Mouse (Mus musculus) midbrain, embryonic 13.5 days (tissue): ENCODE data around the gene Sdr42e1. TPM values are rescaled to one million over a fixed set of nuclear protein-coding genes. Genes with fewer than 3 reads are reported as not detected.

Experiments used
- ATAC-seq: fragments of 200-750 bp; cut with Nextera tagmentation; 2 replicates; pipeline ENCODE4 v1.8.0; 2017; ENCODE audit warnings: mild to moderate bottlenecking, moderate TSS enrichment, moderate library complexity
- H3K27ac ChIP-seq: fragments of 300-500 bp; sonication (generic); 2 replicates; pipeline ENCODE4 v1.5.1; 2015; ENCODE audit warnings: inconsistent platforms, mild to moderate bottlenecking, moderate library complexity
- H3K27me3 ChIP-seq: fragments of 300-500 bp; sonication (generic); 2 replicates; pipeline ENCODE4 v1.6.1; 2015; ENCODE audit warnings: mild to moderate bottlenecking, inconsistent platforms
- H3K36me3 ChIP-seq: fragments of 300-500 bp; sonication (generic); 2 replicates; pipeline ENCODE4 v1.6.1; 2015; ENCODE audit warnings: mild to moderate bottlenecking, inconsistent platforms
- H3K4me1 ChIP-seq: fragments of 300-500 bp; sonication (generic); replicated peaks from 2 replicates; pipeline ENCODE4 v1.6.1; 2015; ENCODE audit warnings: inconsistent platforms
- H3K4me2 ChIP-seq: fragments of 300-500 bp; sonication (generic); replicated peaks from 2 replicates; pipeline ENCODE4 v1.6.1; 2015; ENCODE audit warnings: moderate library complexity, mild to moderate bottlenecking, inconsistent platforms
- H3K4me3 ChIP-seq: fragments of 300-500 bp; sonication (generic); replicated peaks from 2 replicates; pipeline ENCODE4 v1.5.1; 2015; ENCODE audit warnings: mild to moderate bottlenecking, inconsistent platforms
- H3K9ac ChIP-seq: fragments of 300-500 bp; sonication (generic); replicated peaks from 2 replicates; pipeline ENCODE4 v1.6.1; 2015; ENCODE audit warnings: mild to moderate bottlenecking, inconsistent platforms
- H3K9me3 ChIP-seq: fragments of 300-500 bp; sonication (generic); 2 replicates; pipeline ENCODE4 v1.6.1; 2016; ENCODE audit warnings: mild to moderate bottlenecking, inconsistent platforms
- WGBS: fragments of 180-500 bp; shearing (Covaris S2); methylation state at CpG from one replicate; pipeline ENCODE4 v1.1.7; 2015; 5-methylcytosine and 5-hydroxymethylcytosine counted together
- polyA plus RNA-seq: library from polyadenylated mRNA; unstranded; fragments of >200 nt; fragmentation: Nextera tagmentation; extraction: Ambion mirVana; gene quantifications from 2 replicates; pipeline ENCODE4 v1.2.1, GENCODE M21; 2015

Sdr42e1 gene
- 0.78 and 1.0 TPM in 2 replicates for polyA plus RNA-seq

GRCm38 (mm10) chr8:117673430-117673830 lies at the start of gene Sdr42e1:
Gene Sdr42e1, minus strand, starts transcription at chr8:117673689.
- H3K27me3 ChIP-seq, result no peaks in the 10 kb centered on the region

GRCm38 (mm10) chr8:117718152-117718860 lies 44.8 kb upstream of the Sdr42e1 start:
- H3K4me3 ChIP-seq, result no peak overlapping the region
- 73% methylated on average over 14 of the region's 14 CpGs for WGBS
- H3K4me2 ChIP-seq, result no peak overlapping the region
- no peak for ATAC-seq
- H3K27me3 ChIP-seq, result no peaks in the 10 kb centered on the region
- H3K9me3 ChIP-seq, result peaks cover 8% of the 10 kb centered on the region; the same call in 1 of the 2 replicates
- no peak overlapping the region for H3K9ac ChIP-seq
- H3K27ac ChIP-seq, result no peak overlapping the region
- H3K36me3 ChIP-seq, result no peaks in the 10 kb centered on the region
- no peaks in the 10 kb centered on the region for H3K4me1 ChIP-seq

More at GRCm38 (mm10) chr8:117673430-117673830, at the start of gene Sdr42e1:
- peak within 1 kb of the TSS; percentile 45 for H3K4me3 ChIP-seq
- no peak for ATAC-seq
- WGBS, result 16% methylated on average over 17 of the region's 17 CpGs
- no peaks in the 10 kb centered on the region for H3K36me3 ChIP-seq
- H3K4me2 ChIP-seq, result peak within 1 kb of the TSS; percentile 60
- no peak within 1 kb of the TSS for H3K27ac ChIP-seq
- H3K9me3 ChIP-seq, result no peaks in the 10 kb centered on the region
- peak within 1 kb of the TSS; percentile 62; the same call in 1 of the 2 replicates for H3K9ac ChIP-seq
- peaks cover 3% of the 10 kb centered on the region; the same call in 1 of the 2 replicates for H3K4me1 ChIP-seq

GRCm38 (mm10) chr8:117715896-117716295 lies 42.4 kb upstream of the Sdr42e1 start:
- Histone ChIP-seq H3K27ac (no peak overlapping the region), H3K9me3 (peaks cover 7% of the 10 kb centered on the region; the same call in 1 of the 2 replicates)
- no peak for ATAC-seq

GRCm38 (mm10) chr8:117714604-117715003 lies 41.1 kb upstream of the Sdr42e1 start:
- no peak for ATAC-seq
- Histone ChIP-seq H3K27me3 (no peaks in the 10 kb centered on the region), H3K36me3 (no peaks in the 10 kb centered on the region), H3K9ac (no peak overlapping the region), H3K4me3 (no peak overlapping the region), H3K27ac (no peak overlapping the region), H3K4me2 (no peak overlapping the region), H3K4me1 (no peaks in the 10 kb centered on the region), H3K9me3 (0 out of 2 replicates have a peak, but pooled peaks cover 4% of the 10 kb centered on the region)
- WGBS, result 87% methylated on average over 5 of the region's 5 CpGs

More at GRCm38 (mm10) chr8:117715896-117716295, 42.4 kb upstream of the Sdr42e1 start:
- no peak overlapping the region for H3K4me3 ChIP-seq
- no peaks in the 10 kb centered on the region for H3K27me3 ChIP-seq
- no peaks in the 10 kb centered on the region for H3K4me1 ChIP-seq
- 84% methylated on average over 5 of the region's 5 CpGs for WGBS
- H3K9ac ChIP-seq, result no peak overlapping the region
- no peak overlapping the region for H3K4me2 ChIP-seq
- H3K36me3 ChIP-seq, result no peaks in the 10 kb centered on the region

- no peak for ATAC-seq
- WGBS, result 51% methylated on average over 5 of the region's 5 CpGs
Measured at GRCm38 (mm10) chr8:117712226-117712625, 38.7 kb upstream of the Sdr42e1 start.

GRCm38 (mm10) chr8:117706141-117706540 lies 32.7 kb upstream of the Sdr42e1 start:
- no peak for ATAC-seq
- Histone ChIP-seq H3K36me3 (no peaks in the 10 kb centered on the region), H3K9ac (no peak overlapping the region), H3K4me2 (no peak overlapping the region), H3K27me3 (no peaks in the 10 kb centered on the region), H3K4me3 (no peak overlapping the region), H3K27ac (no peak overlapping the region), H3K9me3 (no peaks in the 10 kb centered on the region), H3K4me1 (peaks cover 8% of the 10 kb centered on the region)
- 95% methylated on average over 4 of the region's 4 CpGs for WGBS

More at GRCm38 (mm10) chr8:117712226-117712625, 38.7 kb upstream of the Sdr42e1 start:
- H3K4me2 ChIP-seq, result no peak overlapping the region
- H3K9ac ChIP-seq, result no peak overlapping the region
- H3K4me3 ChIP-seq, result no peak overlapping the region
- H3K27me3 ChIP-seq, result no peaks in the 10 kb centered on the region
- no peaks in the 10 kb centered on the region for H3K4me1 ChIP-seq
- no peak overlapping the region for H3K27ac ChIP-seq
- H3K9me3 ChIP-seq, result no peaks in the 10 kb centered on the region
- no peaks in the 10 kb centered on the region for H3K36me3 ChIP-seq

- Histone ChIP-seq H3K4me3 (no peak overlapping the region), H3K9me3 (no peaks in the 10 kb centered on the region), H3K9ac (no peak overlapping the region), H3K36me3 (no peaks in the 10 kb centered on the region), H3K4me1 (peaks cover 12% of the 10 kb centered on the region), H3K27ac (no peak overlapping the region), H3K4me2 (no peak overlapping the region), H3K27me3 (no peaks in the 10 kb centered on the region)
- no peak for ATAC-seq
- WGBS, result 49% methylated on average over 10 of the region's 10 CpGs
Measured at GRCm38 (mm10) chr8:117702701-117703100, 29.2 kb upstream of the Sdr42e1 start.

GRCm38 (mm10) chr8:117701859-117702258 lies 28.4 kb upstream of the Sdr42e1 start, which contains the start of gene Hsd17b2:
Gene Hsd17b2, plus strand, starts transcription at chr8:117701904.
- Histone ChIP-seq H3K27me3 (no peaks in the 10 kb centered on the region), H3K9ac (0 out of 2 replicates have a peak within 1 kb of the TSS, but pooled peaks have one; percentile 19), H3K27ac (no peak within 1 kb of the TSS), H3K4me3 (no peak within 1 kb of the TSS), H3K36me3 (no peaks in the 10 kb centered on the region), H3K4me2 (no peak within 1 kb of the TSS), H3K4me1 (peaks cover 12% of the 10 kb centered on the region), H3K9me3 (no peaks in the 10 kb centered on the region)
- peak; percentile 40; the same call in 1 of the 2 replicates for ATAC-seq
- WGBS, result 43% methylated on average over 13 of the region's 13 CpGs

GRCm38 (mm10) chr8:117701246-117701645 lies 27.8 kb upstream of the Sdr42e1 start:
- no peaks in the 10 kb centered on the region for H3K36me3 ChIP-seq
- no peaks in the 10 kb centered on the region for H3K9me3 ChIP-seq
- peaks cover 12% of the 10 kb centered on the region for H3K4me1 ChIP-seq
- no peak overlapping the region for H3K9ac ChIP-seq
- no peaks in the 10 kb centered on the region for H3K27me3 ChIP-seq
- no peak overlapping the region for H3K4me3 ChIP-seq
- 90% methylated on average over 8 of the region's 8 CpGs for WGBS
- peak; percentile 6; the same call in 1 of the 2 replicates for ATAC-seq
- no peak overlapping the region for H3K27ac ChIP-seq
- no peak overlapping the region for H3K4me2 ChIP-seq

- Histone ChIP-seq H3K4me2 (no peak overlapping the region), H3K9me3 (no peaks in the 10 kb centered on the region), H3K4me3 (no peak overlapping the region), H3K27me3 (no peaks in the 10 kb centered on the region), H3K4me1 (peaks cover 12% of the 10 kb centered on the region), H3K36me3 (no peaks in the 10 kb centered on the region), H3K9ac (no peak overlapping the region), H3K27ac (no peak overlapping the region)
- no peak for ATAC-seq
- WGBS, result 26% methylated on average over 8 of the region's 8 CpGs
Measured at GRCm38 (mm10) chr8:117700699-117701098, 27.2 kb upstream of the Sdr42e1 start.

- H3K27me3 ChIP-seq, result no peaks in the 10 kb centered on the region
- H3K4me1 ChIP-seq, result peaks cover 11% of the 10 kb centered on the region; the same call in 1 of the 2 replicates
- no peak overlapping the region for H3K27ac ChIP-seq
- no peaks in the 10 kb centered on the region for H3K36me3 ChIP-seq
- H3K9me3 ChIP-seq, result no peaks in the 10 kb centered on the region
- no peak overlapping the region for H3K4me3 ChIP-seq
- H3K9ac ChIP-seq, result no peak overlapping the region
- no peak overlapping the region for H3K4me2 ChIP-seq
- no peak for ATAC-seq
- WGBS, result 34% methylated on average over 5 of the region's 5 CpGs
Measured at GRCm38 (mm10) chr8:117697248-117697647, 23.8 kb upstream of the Sdr42e1 start.

- Histone ChIP-seq H3K9ac (no peak overlapping the region), H3K27ac (no peak overlapping the region), H3K27me3 (no peaks in the 10 kb centered on the region)
Measured at GRCm38 (mm10) chr8:117695636-117696035, 22.1 kb upstream of the Sdr42e1 start.

More at GRCm38 (mm10) chr8:117695636-117696035, 22.1 kb upstream of the Sdr42e1 start:
- Histone ChIP-seq H3K9me3 (no peaks in the 10 kb centered on the region), H3K4me1 (0 out of 2 replicates have a peak, but pooled peaks cover under 1% of the 10 kb centered on the region), H3K36me3 (no peaks in the 10 kb centered on the region), H3K4me2 (no peak overlapping the region), H3K4me3 (no peak overlapping the region)
- WGBS, result 90% methylated on average over 1 of the region's 1 CpGs
- ATAC-seq, result no peak
